Mouse (Mus musculus) liver, embryonic 14 days (tissue): ENCODE measurements around the gene Araf. TPM values are rescaled to one million over a fixed set of nuclear protein-coding genes. Genes with fewer than 3 reads are reported as not detected.

ENCODE experiments used
- polyA plus RNA-seq: library from polyadenylated mRNA; depleted of rRNA; stranded (reverse); fragments of >200 nt; gene quantifications from 2 replicates; pipeline ENCODE4 v1.2.3, GENCODE M21; 2012; rRNA removed

The Araf gene
- 36.1 and 38.7 TPM in 2 replicates for polyA plus RNA-seq

GRCm38 (mm10) chrX:20797681-20798080, at the start of gene Araf:
Araf (plus strand) TSS chrX:20797814.

GRCm38 (mm10) chrX:20869962-20870513, 72.4 kb downstream of the Araf start, which contains the start of gene Timp1:
Timp1 (plus strand) TSS chrX:20870166.

Other genes starting within 250 kb of the Araf start
- gene Rgn, start 248.0 kb upstream of the Araf start, polyA plus RNA-seq: 85.5 and 100.0 TPM in 2 replicates
- 24.0 and 26.6 TPM in 2 replicates for gene Rbm10, start 180.3 kb upstream of the Araf start, polyA plus RNA-seq
- gene Ndufb11, start 180.2 kb upstream of the Araf start, polyA plus RNA-seq: 91.7 and 98.5 TPM in 2 replicates
- 75.9 and 89.4 TPM in 2 replicates for gene Uba1, start 139.5 kb upstream of the Araf start, polyA plus RNA-seq
- 41.7 and 47.0 TPM in 2 replicates for gene Cdk16, start 109.9 kb upstream of the Araf start, polyA plus RNA-seq
- gene Usp11, start 93.9 kb upstream of the Araf start, polyA plus RNA-seq: 6.5 and 6.6 TPM in 2 replicates
- 1.4 and 2.1 TPM in 2 replicates for gene Timp1, start 72.4 kb downstream of the Araf start, polyA plus RNA-seq
- 0.01 and 0.03 TPM in 2 replicates for gene Syn1, start 123.2 kb downstream of the Araf start, polyA plus RNA-seq
- gene Cfp, start 133.7 kb downstream of the Araf start, polyA plus RNA-seq: 14.6 and 19.4 TPM in 2 replicates
- 1.7 and 2.1 TPM in 2 replicates for gene Elk1, start 152.8 kb downstream of the Araf start, polyA plus RNA-seq
- 14.6 and 20.0 TPM in 2 replicates for gene Uxt, start 164.2 kb downstream of the Araf start, polyA plus RNA-seq